Mouse (Mus musculus) brown adipose tissue, adult 24 weeks (tissue): ENCODE measurements around the gene Gpx3. TPM values are rescaled to one million over a fixed set of nuclear protein-coding genes. Genes with fewer than 3 reads are reported as not detected.
A peak's percentile ranks its signal among the peaks of the same experiment; 100 is the strongest.

Source experiments
- H3K27ac ChIP-seq: fragments of 200-500 bp; replicated peaks from 2 replicates; pipeline ENCODE4 v1.5.1; 2012; ENCODE audit warnings: low read depth, mild to moderate bottlenecking, low read length
- H3K4me1 ChIP-seq: fragments of 200-500 bp; 2 replicates; pipeline ENCODE4 v1.6.1; 2012; ENCODE audit warnings: low read length, mixed read lengths; ENCODE audit not compliant: control insufficient read depth, insufficient read depth, insufficient read length
- H3K4me3 ChIP-seq: fragments of 200-500 bp; 2 replicates; pipeline ENCODE4 v1.5.1; 2012; ENCODE audit warnings: low read depth, mild to moderate bottlenecking, low read length, moderate library complexity; ENCODE audit not compliant: insufficient read depth
- polyA plus RNA-seq: library from polyadenylated mRNA; stranded (reverse); fragments of >200 nt; gene quantifications from 2 replicates; pipeline ENCODE4 v1.2.4, GENCODE M21; 2012; ENCODE audit not compliant: missing spikeins, insufficient read depth, insufficient read length

Gpx3 gene
- polyA plus RNA-seq, 1 experiment: 1,156 TPM

- no peak overlapping the region for H3K4me3 ChIP-seq
- H3K27ac ChIP-seq: no peak overlapping the region
- H3K4me1 ChIP-seq: 0 out of 2 replicates have a peak, but pooled peaks cover 2% of the 10 kb centered on the region
Measured at GRCm38 (mm10) chr11:54897470-54897869, 4.8 kb upstream of the Gpx3 start.

DNA sequence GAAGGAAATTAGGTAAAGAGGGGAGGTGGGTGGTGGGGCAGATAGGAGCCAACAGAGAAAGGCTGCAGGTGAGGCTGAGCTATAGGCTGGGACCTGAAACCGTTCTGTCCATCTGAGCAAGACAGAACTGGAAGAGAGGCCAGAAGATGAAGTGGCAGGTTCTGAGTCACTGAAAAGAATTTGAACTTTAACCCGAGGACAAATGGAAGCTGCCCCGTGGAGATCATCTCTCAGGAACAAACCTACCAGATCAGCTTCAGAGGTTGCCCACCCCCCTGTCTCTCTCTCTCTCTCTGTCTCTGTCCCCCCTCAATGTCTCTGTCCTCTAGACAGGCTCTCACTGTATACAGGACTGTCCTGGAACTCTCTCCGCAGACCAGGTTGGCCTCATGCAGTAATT, 2.6 kb upstream of the Gpx3 start:
- Histone ChIP-seq H3K27ac (no peak overlapping the region), H3K4me1 (peaks cover 6% of the 10 kb centered on the region; the same call in 1 of the 2 replicates), H3K4me3 (no peak overlapping the region)

- Histone ChIP-seq H3K27ac (peak overlapping the region; percentile 45), H3K4me3 (peak overlapping the region; percentile 79), H3K4me1 (peaks cover 15% of the 10 kb centered on the region)
Measured at GRCm38 (mm10) chr11:54903339-54903738, 1.1 kb downstream of the Gpx3 start.

GRCm38 (mm10) chr11:54903940-54904706, 1.9 kb downstream of the Gpx3 start:
- peaks cover 15% of the 10 kb centered on the region for H3K4me1 ChIP-seq
- H3K4me3 ChIP-seq: peak overlapping the region; percentile 79; the same call in 1 of the 2 replicates
- no peak overlapping the region for H3K27ac ChIP-seq

DNA sequence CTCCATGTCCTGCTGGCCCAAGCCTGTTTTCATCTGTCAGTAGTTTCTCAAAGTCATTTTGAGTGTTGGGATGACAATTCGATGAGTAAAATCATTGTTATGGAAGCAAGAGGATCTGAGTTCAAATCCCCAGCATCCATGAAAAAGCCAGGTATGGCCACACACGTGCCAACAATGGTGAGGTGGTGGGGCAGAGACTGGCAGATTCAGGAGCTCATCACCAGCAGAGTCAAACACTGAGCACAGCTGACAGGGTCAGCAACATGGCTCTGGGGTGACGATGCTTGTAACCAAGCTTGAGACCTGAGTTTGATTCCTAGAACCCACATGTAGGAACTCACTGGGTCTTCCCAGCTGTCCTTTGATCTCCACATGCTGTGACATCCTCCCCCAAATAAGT, 2.8 kb downstream of the Gpx3 start:
- Histone ChIP-seq H3K27ac (no peak overlapping the region), H3K4me1 (peaks cover 18% of the 10 kb centered on the region), H3K4me3 (no peak overlapping the region)

GRCm38 (mm10) chr11:54905931-54906330, 3.7 kb downstream of the Gpx3 start:
- Histone ChIP-seq H3K27ac (peak overlapping the region; percentile 41; the same call in 1 of the 2 replicates), H3K4me3 (no peak overlapping the region), H3K4me1 (peaks cover 18% of the 10 kb centered on the region)

GRCm38 (mm10) chr11:54906466-54906865, 4.2 kb downstream of the Gpx3 start:
- H3K4me3 ChIP-seq: no peak overlapping the region
- H3K27ac ChIP-seq: peak overlapping the region; percentile 41
- H3K4me1 ChIP-seq: peaks cover 18% of the 10 kb centered on the region

DNA sequence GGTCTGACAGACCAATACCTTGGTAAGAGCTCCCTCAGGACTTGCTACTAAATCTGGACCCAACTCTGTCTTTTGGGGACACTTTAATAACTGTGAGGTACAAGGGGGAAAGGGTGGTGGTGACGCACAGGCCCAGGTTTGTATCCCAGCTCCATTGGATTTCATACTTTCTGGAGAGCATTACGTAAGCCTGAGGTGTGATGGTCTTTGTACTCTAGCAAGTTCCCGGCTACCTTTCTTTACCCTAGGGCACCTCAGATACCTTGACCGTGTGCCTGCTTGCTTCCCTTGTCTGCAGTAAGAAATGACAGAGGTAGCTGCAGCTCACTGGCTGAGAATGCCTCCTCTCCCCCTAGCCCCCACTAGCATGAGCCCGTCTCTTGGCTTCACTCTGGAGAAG, 5.0 kb downstream of the Gpx3 start:
- Histone ChIP-seq H3K27ac (no peak overlapping the region), H3K4me3 (no peak overlapping the region), H3K4me1 (peaks cover 18% of the 10 kb centered on the region)

GRCm38 (mm10) chr11:54909273-54909672, 7.0 kb downstream of the Gpx3 start:
- Histone ChIP-seq H3K27ac (no peak overlapping the region), H3K4me1 (peaks cover 16% of the 10 kb centered on the region), H3K4me3 (no peak overlapping the region)

DNA sequence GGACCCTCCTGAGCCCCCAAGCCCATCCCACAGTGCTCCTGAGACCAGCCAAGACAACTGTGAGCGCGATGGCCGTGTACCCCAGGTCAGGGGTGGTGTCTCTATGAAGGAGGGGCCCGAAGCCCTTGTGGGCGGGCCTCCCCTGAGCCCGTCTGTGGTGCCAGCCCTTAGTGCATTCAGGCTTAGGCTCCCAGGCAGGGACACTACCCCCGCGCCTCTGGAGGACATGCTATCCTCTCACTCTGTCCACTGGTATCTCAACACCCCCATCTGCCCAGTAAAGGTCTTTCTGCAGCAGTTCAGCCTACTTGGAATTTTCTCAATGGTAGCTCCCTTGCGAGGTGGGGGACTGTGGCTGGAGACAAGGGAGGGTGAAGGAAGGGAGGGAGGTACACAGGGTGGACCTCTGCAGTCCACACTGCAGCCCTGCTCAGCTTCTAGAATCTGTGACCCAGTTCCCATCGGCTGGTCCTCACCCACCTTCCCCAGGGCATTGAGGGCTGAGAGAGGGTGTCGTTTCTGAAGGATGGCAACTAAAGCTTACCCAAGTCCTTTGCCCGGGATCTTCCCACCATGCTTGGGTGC, 7.9 kb downstream of the Gpx3 start:
- peaks cover 11% of the 10 kb centered on the region for H3K4me1 ChIP-seq
- no peak overlapping the region for H3K27ac ChIP-seq
- no peak overlapping the region for H3K4me3 ChIP-seq

GRCm38 (mm10) chr11:54911201-54911600, 8.9 kb downstream of the Gpx3 start:
- no peak overlapping the region for H3K27ac ChIP-seq

DNA sequence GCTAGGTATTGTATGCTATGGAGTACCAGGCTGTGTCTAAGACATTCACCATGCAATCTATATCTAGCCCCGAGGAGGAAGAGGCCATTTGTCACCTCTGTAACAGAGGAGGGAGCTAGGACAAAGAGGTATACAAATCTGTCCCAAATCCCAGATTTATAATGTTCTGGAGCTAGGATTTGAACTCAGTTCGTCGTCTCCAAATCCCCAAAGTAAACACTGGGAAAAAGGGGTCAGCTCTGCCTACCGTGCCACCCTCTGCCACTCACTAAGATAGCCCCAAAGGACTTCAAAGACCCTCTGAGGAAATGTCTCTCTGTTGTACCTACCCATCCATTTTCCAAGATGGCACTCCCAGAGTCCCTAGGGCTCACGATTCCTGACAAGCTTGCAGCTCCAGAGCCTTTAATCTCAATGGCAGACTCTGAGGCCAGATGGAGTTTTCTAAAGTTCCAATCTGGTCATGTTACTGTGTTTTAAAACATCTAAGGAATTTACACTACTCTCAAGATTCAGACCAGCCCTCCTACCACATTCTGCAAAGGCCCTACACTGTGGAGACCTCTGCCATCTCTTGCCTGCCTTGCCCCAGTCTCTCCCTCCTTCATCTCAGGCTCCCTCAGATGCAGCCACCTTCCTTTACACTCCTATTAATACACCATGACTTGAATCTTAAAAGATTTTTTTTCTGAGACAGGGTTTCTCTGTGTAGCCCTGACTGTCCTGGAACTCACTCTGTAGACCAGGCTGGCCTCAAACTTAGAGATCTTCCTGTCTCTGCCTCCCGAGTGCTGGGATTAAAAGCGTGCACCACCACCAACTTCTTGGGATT, 9.6 kb downstream of the Gpx3 start:
- H3K27ac ChIP-seq: no peak overlapping the region
- H3K4me1 ChIP-seq: peaks cover 7% of the 10 kb centered on the region; the same call in 1 of the 2 replicates
- H3K4me3 ChIP-seq: no peak overlapping the region

More at GRCm38 (mm10) chr11:54911201-54911600, 8.9 kb downstream of the Gpx3 start:
- no peak overlapping the region for H3K4me3 ChIP-seq
- peaks cover 11% of the 10 kb centered on the region for H3K4me1 ChIP-seq

GRCm38 (mm10) chr11:54912503-54913316, 10.5 kb downstream of the Gpx3 start:
- peak overlapping the region; percentile 70 for H3K27ac ChIP-seq
- peaks cover 4% of the 10 kb centered on the region; the same call in 1 of the 2 replicates for H3K4me1 ChIP-seq
- no peak overlapping the region for H3K4me3 ChIP-seq

- H3K27ac ChIP-seq: peak overlapping the region; percentile 70
- no peak overlapping the region for H3K4me3 ChIP-seq
- peaks cover 4% of the 10 kb centered on the region; the same call in 1 of the 2 replicates for H3K4me1 ChIP-seq
Measured at GRCm38 (mm10) chr11:54913841-54914240, 11.6 kb downstream of the Gpx3 start.
